Mouse (Mus musculus) neural tube, embryonic 15.5 days (tissue): ENCODE measurements around the gene Ndufb5. TPM values are rescaled to one million over a fixed set of nuclear protein-coding genes. Genes with fewer than 3 reads are reported as not detected.
"Not testable (repeated sequence)": the region's sequence is repeated elsewhere in the genome, so short reads cannot be mapped to it uniquely, and the experiment has no call there.

Source experiments
- ATAC-seq: fragments of 200-750 bp; cut with Nextera tagmentation; 2 replicates; pipeline ENCODE4 v1.8.0; 2017; ENCODE audit warnings: mild to moderate bottlenecking, moderate TSS enrichment, moderate library complexity; ENCODE audit not compliant: low FRiP score
- H3K27ac ChIP-seq: fragments of 300-500 bp; sonication (generic); replicated peaks from 2 replicates; pipeline ENCODE4 v1.5.1; 2015; ENCODE audit warnings: mild to moderate bottlenecking, inconsistent platforms
- H3K27me3 ChIP-seq: fragments of 300-500 bp; sonication (generic); replicated peaks from 2 replicates; pipeline ENCODE4 v1.6.1; 2015; ENCODE audit warnings: inconsistent platforms
- H3K36me3 ChIP-seq: fragments of 300-500 bp; sonication (generic); 2 replicates; pipeline ENCODE4 v1.6.1; 2015; ENCODE audit warnings: inconsistent platforms
- H3K4me1 ChIP-seq: fragments of 300-500 bp; sonication (generic); 2 replicates; pipeline ENCODE4 v1.6.1; 2015; ENCODE audit warnings: inconsistent platforms
- H3K4me2 ChIP-seq: fragments of 300-500 bp; sonication (generic); 2 replicates; pipeline ENCODE4 v1.6.1; 2015; ENCODE audit warnings: inconsistent platforms, mild to moderate bottlenecking, moderate library complexity
- H3K4me3 ChIP-seq: fragments of 300-500 bp; sonication (generic); replicated peaks from 2 replicates; pipeline ENCODE4 v1.5.1; 2015; ENCODE audit warnings: mild to moderate bottlenecking, inconsistent platforms
- H3K9ac ChIP-seq: fragments of 300-500 bp; sonication (generic); replicated peaks from 2 replicates; pipeline ENCODE4 v1.6.1; 2015; ENCODE audit warnings: mild to moderate bottlenecking, inconsistent platforms
- H3K9me3 ChIP-seq: fragments of 300-500 bp; sonication (generic); replicated peaks from 2 replicates; pipeline ENCODE4 v1.6.1; 2016; ENCODE audit warnings: inconsistent platforms
- WGBS: fragments of 180-500 bp; shearing (Covaris S2); methylation state at CpG from one replicate; pipeline ENCODE4 v1.1.7; 2015; ENCODE audit warnings: mixed read lengths; 5-methylcytosine and 5-hydroxymethylcytosine counted together
- polyA plus RNA-seq: library from polyadenylated mRNA; unstranded; fragments of >200 nt; fragmentation: Nextera tagmentation; extraction: Ambion mirVana; gene quantifications from 2 replicates; pipeline ENCODE4 v1.2.1, GENCODE M21; 2015

The Ndufb5 gene
- polyA plus RNA-seq = 325 and 351 TPM in 2 replicates

DNA sequence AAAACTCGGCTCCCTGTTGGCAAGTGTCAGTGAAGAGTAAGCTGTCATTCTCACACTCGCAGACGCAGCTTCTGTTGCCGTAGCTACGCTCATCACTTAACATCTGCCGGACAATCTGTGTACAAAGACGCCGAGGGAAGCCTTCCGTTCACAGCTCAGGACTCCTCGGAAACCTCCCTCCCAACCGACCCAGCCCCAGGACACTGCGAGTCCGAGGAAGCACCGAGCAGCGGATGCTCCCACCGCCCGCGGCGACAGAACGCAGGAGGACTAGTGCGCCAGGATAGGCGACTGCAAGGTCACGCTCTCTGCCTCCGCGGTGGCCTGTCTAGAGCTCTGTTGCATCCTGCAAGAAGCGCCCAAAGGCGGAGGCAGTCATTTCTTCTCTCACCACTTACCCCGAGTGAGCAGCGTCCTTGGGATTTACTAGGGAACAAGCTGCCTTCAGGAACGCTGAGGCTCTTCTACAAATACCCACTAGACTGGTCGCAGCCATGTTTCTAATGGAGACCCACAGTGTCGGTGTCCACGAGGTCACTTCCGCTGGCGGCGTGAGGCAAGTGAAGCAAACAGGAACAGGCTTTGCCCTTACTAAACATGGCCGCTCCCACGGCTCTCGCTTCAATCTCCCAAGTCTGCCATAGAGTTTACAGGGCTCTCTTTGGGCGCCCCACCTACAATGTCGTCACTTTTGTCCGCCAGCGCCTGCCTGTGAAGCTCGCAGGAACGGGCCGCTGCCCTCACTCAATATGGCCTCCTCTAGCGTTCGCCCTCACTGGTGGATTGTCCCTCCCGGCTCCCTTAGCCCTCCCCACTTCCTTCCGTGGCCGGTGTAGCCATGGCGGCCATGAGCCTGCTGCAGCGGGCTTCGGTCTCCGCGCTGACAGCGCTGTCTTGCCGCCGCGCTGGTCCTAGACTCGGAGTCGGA lies at the start of gene Ndufb5:
Gene Ndufb5 (plus strand): TSS at position 747 of the 928 bp plus-strand sequence.
- H3K4me1 ChIP-seq = peaks cover 31% of the 10 kb centered on the region
- H3K36me3 ChIP-seq = peaks cover 31% of the 10 kb centered on the region
- ATAC-seq = peak; percentile 99
- H3K9ac ChIP-seq = peak within 1 kb of the TSS; percentile 77
- WGBS = under 1% methylated on average over 62 of the region's 62 CpGs
- no peaks in the 10 kb centered on the region for H3K27me3 ChIP-seq
- H3K9me3 ChIP-seq = no peaks in the 10 kb centered on the region
- H3K4me2 ChIP-seq = peak within 1 kb of the TSS; percentile 74
- H3K27ac ChIP-seq = peak within 1 kb of the TSS; percentile 90
- peak within 1 kb of the TSS; percentile 93 for H3K4me3 ChIP-seq

DNA sequence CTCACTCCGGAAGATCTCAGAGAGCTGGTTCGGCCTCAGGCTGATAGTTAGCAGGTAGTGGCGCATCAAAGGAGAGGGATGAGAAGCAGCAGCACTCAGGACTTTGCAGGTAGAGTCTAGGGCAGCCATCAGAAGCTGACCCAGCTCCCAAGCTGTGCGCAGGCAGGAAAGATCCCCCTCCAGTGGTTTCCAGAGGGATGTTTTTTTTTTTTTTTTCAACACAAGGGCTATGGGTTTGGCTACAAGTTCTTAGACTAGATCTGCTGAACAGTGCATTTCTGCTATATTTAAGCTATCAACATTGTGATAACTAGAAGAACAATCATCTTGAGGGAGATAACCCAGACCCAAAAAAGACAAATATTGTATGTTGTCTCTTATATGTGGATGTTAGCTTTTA lies 49.6 kb upstream of the Ndufb5 start:
- Histone ChIP-seq H3K9ac (no peak overlapping the region), H3K9me3 (no peaks in the 10 kb centered on the region), H3K4me3 (no peak overlapping the region), H3K36me3 (no peaks in the 10 kb centered on the region), H3K4me1 (no peaks in the 10 kb centered on the region), H3K27me3 (no peaks in the 10 kb centered on the region), H3K27ac (no peak overlapping the region), H3K4me2 (no peak overlapping the region)
- no peak for ATAC-seq
- 74% methylated on average over 4 of the region's 4 CpGs for WGBS

GRCm38 (mm10) chr3:32689567-32689999 lies 47.2 kb upstream of the Ndufb5 start:
- Histone ChIP-seq H3K9ac (no peak overlapping the region), H3K4me3 (no peak overlapping the region), H3K36me3 (no peaks in the 10 kb centered on the region), H3K9me3 (no peaks in the 10 kb centered on the region), H3K27ac (no peak overlapping the region), H3K4me2 (no peak overlapping the region), H3K27me3 (no peaks in the 10 kb centered on the region), H3K4me1 (no peaks in the 10 kb centered on the region)
- 87% methylated on average over 9 of the region's 9 CpGs for WGBS
- ATAC-seq = no peak

- H3K9me3 ChIP-seq = no peaks in the 10 kb centered on the region
- ATAC-seq = no peak
- WGBS = 91% methylated on average over 3 of the region's 3 CpGs
- H3K36me3 ChIP-seq = no peaks in the 10 kb centered on the region
- no peak overlapping the region for H3K27ac ChIP-seq
- no peak overlapping the region for H3K4me3 ChIP-seq
- H3K4me2 ChIP-seq = no peak overlapping the region
- no peaks in the 10 kb centered on the region for H3K27me3 ChIP-seq
- no peak overlapping the region for H3K9ac ChIP-seq
- no peaks in the 10 kb centered on the region for H3K4me1 ChIP-seq
Measured at GRCm38 (mm10) chr3:32690008-32690407, 46.8 kb upstream of the Ndufb5 start.

DNA sequence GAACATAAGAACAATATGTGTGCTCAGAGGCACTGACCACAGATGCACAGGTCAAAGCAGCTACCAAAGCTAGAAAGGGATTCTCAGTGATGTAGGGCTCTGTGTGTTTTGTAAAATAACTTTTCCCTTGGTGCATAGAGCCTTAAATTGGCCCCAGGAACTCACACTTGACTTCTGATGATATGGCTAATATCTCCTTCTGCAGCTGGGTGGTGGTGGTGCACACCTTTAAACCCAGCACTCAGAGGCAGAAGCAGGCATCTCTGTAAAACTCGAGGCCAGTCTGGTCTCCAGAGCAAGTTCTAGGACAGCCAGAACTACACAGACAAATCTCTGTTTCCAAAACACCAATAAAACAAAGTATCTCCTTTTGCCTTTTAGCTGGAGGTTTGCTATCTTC lies 45.9 kb upstream of the Ndufb5 start:
- WGBS = 47% methylated on average over 1 of the region's 1 CpGs
- H3K4me2 ChIP-seq = no peak overlapping the region
- ATAC-seq = no peak

GRCm38 (mm10) chr3:32691841-32692240 lies 44.9 kb upstream of the Ndufb5 start:
- H3K4me3 ChIP-seq = no peak overlapping the region
- no peak overlapping the region for H3K27ac ChIP-seq
- H3K4me1 ChIP-seq = no peaks in the 10 kb centered on the region
- H3K4me2 ChIP-seq = no peak overlapping the region
- H3K27me3 ChIP-seq = no peaks in the 10 kb centered on the region
- no peaks in the 10 kb centered on the region for H3K36me3 ChIP-seq
- ATAC-seq = no peak
- H3K9me3 ChIP-seq = no peaks in the 10 kb centered on the region
- WGBS = 86% methylated on average over 5 of the region's 5 CpGs
- no peak overlapping the region for H3K9ac ChIP-seq

More for the DNA sequence above, 45.9 kb upstream of the Ndufb5 start:
- no peaks in the 10 kb centered on the region for H3K9me3 ChIP-seq
- no peak overlapping the region for H3K4me3 ChIP-seq
- no peak overlapping the region for H3K27ac ChIP-seq
- H3K36me3 ChIP-seq = no peaks in the 10 kb centered on the region
- no peaks in the 10 kb centered on the region for H3K27me3 ChIP-seq
- H3K9ac ChIP-seq = no peak overlapping the region
- H3K4me1 ChIP-seq = no peaks in the 10 kb centered on the region

DNA sequence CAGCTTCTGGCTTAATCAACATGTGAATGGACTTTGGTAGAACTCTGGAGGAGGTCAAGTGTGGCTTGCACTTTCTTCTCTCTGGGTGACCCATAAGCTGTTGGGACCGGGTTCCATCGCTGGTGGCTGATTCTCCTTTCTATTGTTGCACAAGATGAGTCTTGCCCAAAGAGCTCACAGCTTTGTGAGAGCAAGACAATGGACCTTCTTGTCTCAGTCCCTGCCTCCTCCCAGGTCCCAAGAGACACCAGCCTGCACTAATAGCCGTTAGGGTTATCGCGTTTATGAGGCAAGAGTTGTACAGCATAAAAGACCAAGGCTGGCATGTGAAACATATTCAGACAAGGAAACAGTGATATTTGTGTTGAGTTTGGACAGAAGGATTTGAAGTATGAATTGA lies 42.6 kb upstream of the Ndufb5 start:
- H3K4me2 ChIP-seq = no peak overlapping the region
- H3K4me3 ChIP-seq = no peak overlapping the region
- H3K36me3 ChIP-seq = no peaks in the 10 kb centered on the region
- no peaks in the 10 kb centered on the region for H3K27me3 ChIP-seq
- no peak overlapping the region for H3K27ac ChIP-seq
- no peak for ATAC-seq
- no peaks in the 10 kb centered on the region for H3K9me3 ChIP-seq
- 58% methylated on average over 5 of the region's 5 CpGs for WGBS
- no peak overlapping the region for H3K9ac ChIP-seq
- no peaks in the 10 kb centered on the region for H3K4me1 ChIP-seq

GRCm38 (mm10) chr3:32694737-32695582 lies 41.8 kb upstream of the Ndufb5 start:
- H3K9ac ChIP-seq = no peak overlapping the region
- H3K4me3 ChIP-seq = no peak overlapping the region
- no peaks in the 10 kb centered on the region for H3K27me3 ChIP-seq
- ATAC-seq = no peak
- no peak overlapping the region for H3K27ac ChIP-seq
- no peaks in the 10 kb centered on the region for H3K9me3 ChIP-seq
- no peaks in the 10 kb centered on the region for H3K4me1 ChIP-seq
- H3K36me3 ChIP-seq = no peaks in the 10 kb centered on the region
- no peak overlapping the region for H3K4me2 ChIP-seq
- WGBS = 80% methylated on average over 12 of the region's 12 CpGs

DNA sequence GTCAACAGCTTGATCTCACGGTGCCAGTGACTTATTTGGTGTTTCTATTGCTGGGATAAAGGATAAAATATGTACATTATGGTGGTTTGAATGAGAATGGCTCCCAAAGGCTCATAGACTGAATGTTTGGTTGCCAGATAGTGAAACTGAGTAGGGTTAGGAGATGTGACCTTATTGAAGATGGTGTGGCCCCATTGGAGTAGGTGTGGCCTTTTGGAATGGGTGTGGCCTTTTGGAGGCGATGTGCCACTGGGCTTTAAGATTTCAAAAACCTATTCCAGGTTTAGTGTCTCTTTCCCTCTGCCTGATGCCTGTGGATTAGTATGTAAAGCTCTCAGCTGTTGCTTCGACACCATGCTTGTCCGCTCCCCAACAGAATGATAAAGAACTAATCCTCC lies 41.2 kb upstream of the Ndufb5 start:
- Histone ChIP-seq H3K9ac (no peak overlapping the region), H3K4me2 (no peak overlapping the region), H3K4me3 (no peak overlapping the region), H3K4me1 (no peaks in the 10 kb centered on the region), H3K27me3 (no peaks in the 10 kb centered on the region), H3K36me3 (no peaks in the 10 kb centered on the region), H3K9me3 (no peaks in the 10 kb centered on the region), H3K27ac (no peak overlapping the region)
- ATAC-seq = no peak
- WGBS = 90% methylated on average over 4 of the region's 4 CpGs

- H3K9me3 ChIP-seq = no peaks in the 10 kb centered on the region
- no peak overlapping the region for H3K4me2 ChIP-seq
- H3K4me3 ChIP-seq = no peak overlapping the region
- no peak overlapping the region for H3K9ac ChIP-seq
- no peak overlapping the region for H3K27ac ChIP-seq
- peak; percentile 79; the same call in 1 of the 2 replicates for ATAC-seq
- WGBS = 35% methylated on average over 7 of the region's 7 CpGs
- no peaks in the 10 kb centered on the region for H3K36me3 ChIP-seq
- H3K27me3 ChIP-seq = no peaks in the 10 kb centered on the region
- no peaks in the 10 kb centered on the region for H3K4me1 ChIP-seq
Measured at GRCm38 (mm10) chr3:32698228-32698863, 38.4 kb upstream of the Ndufb5 start.

DNA sequence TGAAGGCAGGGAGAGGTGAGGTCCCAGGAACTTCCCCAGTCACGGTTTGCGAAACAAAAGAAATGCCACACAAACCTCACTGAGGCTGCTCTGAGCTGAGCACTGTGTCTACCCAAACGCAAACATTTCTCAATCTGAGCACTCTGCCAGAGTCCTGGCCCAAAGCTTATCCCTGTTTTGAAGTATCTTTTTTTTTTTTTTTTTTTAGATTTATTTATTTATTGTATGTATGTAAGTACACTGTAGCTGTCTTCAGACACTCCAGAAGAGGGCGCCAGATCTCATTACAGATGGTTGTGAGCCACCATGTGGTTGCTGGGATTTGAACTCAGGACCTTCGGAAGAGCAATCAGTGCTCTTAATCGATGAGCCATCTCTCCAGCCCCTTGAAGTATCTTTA lies 32.8 kb upstream of the Ndufb5 start:
- H3K4me2 ChIP-seq, H3K4me3 ChIP-seq, H3K4me1 ChIP-seq, H3K27ac ChIP-seq, H3K27me3 ChIP-seq, ATAC-seq, H3K36me3 ChIP-seq, H3K9ac ChIP-seq, H3K9me3 ChIP-seq: not testable (repeated sequence)
- WGBS = 89% methylated on average over 6 of the region's 6 CpGs
